Mouse (Mus musculus) lung, adult 2 months (tissue): ENCODE measurements around the gene Tk1. TPM values are rescaled to one million over a fixed set of nuclear protein-coding genes. Genes with fewer than 3 reads are reported as not detected.
"Not testable (repeated sequence)": the region's sequence is repeated elsewhere in the genome, so short reads cannot be mapped to it uniquely, and the experiment has no call there.

Experiments used
- DNase-seq: peaks from one replicate; pipeline ENCODE4 v3.0.0; 2022
- H3K4me1 ChIP-seq: fragments of 200-500 bp; 2 replicates; pipeline ENCODE4 v1.6.1; 2011; ENCODE audit warnings: low read length; ENCODE audit not compliant: control insufficient read depth, insufficient read depth
- H3K4me3 ChIP-seq: fragments of 200-500 bp; replicated peaks from 2 replicates; pipeline ENCODE3; 2011; ENCODE audit warnings: low read depth, mild to moderate bottlenecking, control low read depth, low read length; ENCODE audit errors: extremely low read depth
- CTCF ChIP-seq: fragments of 200-500 bp; IDR thresholded peaks from 2 replicates; pipeline ENCODE4 v1.5.1; 2011; ENCODE audit warnings: mild to moderate bottlenecking, low read length, control low read depth; ENCODE audit not compliant: insufficient read depth
- POLR2A ChIP-seq: fragments of 200-500 bp; IDR thresholded peaks from 2 replicates; pipeline ENCODE4 v1.6.1; 2011; ENCODE audit warnings: low read depth, mild to moderate bottlenecking, control low read depth, low read length, borderline replicate concordance; ENCODE audit errors: extremely low read depth
- WGBS: fragments of 180-500 bp; shearing (Covaris S2); methylation state at CpG from one replicate; pipeline ENCODE4 v1.1.7; 2018; 5-methylcytosine and 5-hydroxymethylcytosine counted together
- polyA plus RNA-seq: library from polyadenylated mRNA; depleted of rRNA; stranded (reverse); fragments of >200 nt; gene quantifications from 2 replicates; pipeline ENCODE4 v1.2.3, GENCODE M21; 2012

Gene Tk1
- polyA plus RNA-seq, 1 experiment = 11.5 TPM

DNA sequence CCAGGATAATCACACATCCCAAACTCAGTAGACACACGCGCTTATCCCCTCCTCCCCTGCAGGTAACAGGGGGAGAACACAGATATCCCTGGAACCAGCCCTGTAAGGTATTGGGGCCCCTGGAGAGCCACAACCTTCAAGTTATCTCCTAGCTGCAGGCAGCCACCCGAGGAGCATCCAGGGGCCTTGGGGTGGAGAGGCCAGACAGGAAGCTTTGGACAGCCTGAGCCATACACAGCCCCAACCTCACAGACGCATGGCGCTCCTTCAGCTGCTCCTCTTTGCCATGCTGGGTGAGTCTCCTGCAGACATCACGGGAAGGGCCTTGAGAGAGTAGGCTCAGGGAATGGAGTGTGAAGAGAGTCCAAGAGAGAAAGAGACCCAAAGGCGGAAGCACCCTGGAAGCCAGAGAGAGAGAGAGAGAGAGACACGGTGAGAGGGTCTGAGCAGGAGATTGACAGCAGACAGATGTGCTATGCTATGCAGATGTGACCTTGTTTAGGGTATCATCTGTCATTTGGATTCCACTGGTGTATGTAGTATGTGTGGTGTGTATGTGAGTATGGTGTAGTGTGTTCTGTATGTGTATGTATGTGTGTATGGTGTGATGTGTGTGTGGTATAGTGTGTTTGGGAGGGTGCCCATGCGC is 28.3 kb downstream of the Tk1 start, which contains the start of gene 6030468B19Rik:
Gene 6030468B19Rik (plus strand): TSS at position 150 of the 649 bp plus-strand sequence.
- no peak for DNase-seq
- no peak for TF ChIP-seq CTCF
- TF ChIP-seq POLR2A = no peak
- Histone ChIP-seq H3K4me3 (no peak within 1 kb of the TSS), H3K4me1 (no peaks in the 10 kb centered on the region)
- 68% methylated on average over 9 of the region's 9 CpGs for WGBS

DNA sequence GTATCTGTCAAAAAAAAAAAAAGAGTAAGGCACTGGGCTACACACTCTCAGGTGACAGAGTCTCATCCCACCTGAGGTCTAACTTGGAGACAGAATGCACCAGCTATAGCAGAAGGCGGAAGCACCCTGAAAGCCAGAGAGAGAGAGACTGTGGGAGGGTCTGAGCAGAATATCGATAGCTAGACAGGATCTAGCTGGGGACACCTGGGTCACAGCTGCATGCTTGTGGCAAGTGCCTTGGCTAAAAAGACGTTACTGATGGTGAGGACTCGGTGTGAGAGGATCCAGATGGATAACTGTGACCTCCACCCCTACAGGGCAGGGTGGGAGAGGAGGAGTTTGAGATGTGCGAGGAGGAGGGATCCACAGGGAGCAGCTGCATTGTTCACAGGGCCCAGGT is 28.9 kb downstream of the Tk1 start:
- H3K4me1 ChIP-seq = no peaks in the 10 kb centered on the region
- 54% methylated on average over 5 of the region's 5 CpGs for WGBS
- H3K4me3 ChIP-seq = no peak overlapping the region
- no peak for TF ChIP-seq POLR2A
- no peak for TF ChIP-seq CTCF
- no peak for DNase-seq

DNA sequence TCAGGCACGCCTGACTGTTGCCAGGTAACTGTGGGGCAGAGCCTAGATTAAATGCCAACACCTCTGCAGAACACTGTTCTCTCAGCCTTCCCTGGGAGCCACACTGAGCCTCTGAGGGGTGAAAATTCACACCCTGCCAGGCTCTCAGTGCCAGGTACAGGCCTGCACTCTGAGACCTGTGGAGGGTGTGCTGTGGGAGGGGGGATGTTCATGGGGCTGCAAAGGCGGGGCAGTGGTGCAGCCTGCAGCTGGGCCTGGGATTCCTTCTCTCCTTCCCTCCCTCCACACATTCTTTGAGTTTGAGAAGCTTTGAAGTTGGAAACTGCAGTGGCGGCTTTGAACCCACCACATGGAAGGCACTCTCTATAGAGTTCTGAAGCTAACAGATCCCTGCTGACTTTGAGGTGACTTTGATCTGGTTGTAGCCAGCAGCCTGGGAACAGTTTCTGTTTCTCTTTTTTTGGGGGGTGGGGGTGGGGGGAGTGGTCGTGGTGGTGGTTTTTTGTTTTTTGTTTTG is 31.8 kb downstream of the Tk1 start:
- Histone ChIP-seq H3K4me3 (no peak overlapping the region), H3K4me1 (peaks cover 3% of the 10 kb centered on the region; the same call in 1 of the 2 replicates)
- no peak for DNase-seq
- whole genome bisulfite sequencing = 82% methylated on average over 4 of the region's 4 CpGs
- TF ChIP-seq CTCF = no peak

DNA sequence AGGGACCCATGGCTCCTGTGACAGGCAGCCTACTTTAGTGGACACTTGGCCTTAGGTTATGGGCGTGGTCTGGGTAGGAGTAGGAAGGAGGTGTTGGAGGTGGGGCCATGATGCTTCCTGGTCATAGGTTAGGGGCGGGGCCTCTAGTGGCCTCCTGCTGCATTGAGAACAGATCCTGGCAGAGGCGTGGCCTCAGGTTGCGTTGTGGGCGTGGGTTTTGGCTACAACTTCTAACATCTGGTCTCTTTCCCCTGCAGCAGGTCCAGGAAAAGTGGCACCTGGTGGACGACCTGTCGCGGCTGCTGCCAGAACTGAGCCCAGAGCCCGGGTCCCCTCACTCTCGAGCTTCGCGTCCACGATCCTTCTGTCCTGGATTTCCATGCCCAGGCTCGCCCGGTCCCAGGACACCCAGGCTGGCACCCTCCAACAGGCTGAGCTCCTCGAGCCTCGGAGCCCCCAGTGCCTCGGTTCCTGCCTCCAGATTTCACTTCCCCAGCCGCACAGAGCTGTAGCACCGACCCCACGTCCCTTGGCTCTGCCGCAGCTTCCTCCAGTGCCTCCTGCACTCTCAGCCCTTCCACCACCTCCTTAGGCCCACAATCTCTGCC is 33.5 kb downstream of the Tk1 start:
- 34% methylated on average over 22 of the region's 22 CpGs for WGBS
- peak; percentile 75 for DNase-seq

DNA sequence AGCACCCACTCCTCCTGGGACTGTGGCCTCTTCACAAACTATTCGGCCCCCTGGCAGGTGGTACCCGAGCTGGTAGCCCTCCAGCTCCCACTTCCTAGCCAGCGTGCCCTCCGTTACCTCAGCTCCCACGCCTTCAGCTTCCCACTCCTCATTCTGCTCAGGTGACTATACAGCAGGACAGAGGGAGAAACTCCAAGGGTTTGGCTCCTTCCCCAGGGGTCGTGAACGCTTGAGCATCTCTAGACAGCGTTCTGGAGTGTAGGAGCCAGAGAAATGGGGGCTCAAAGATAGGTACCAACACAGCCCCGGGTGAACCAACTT is 34.5 kb downstream of the Tk1 start:
- H3K4me3 ChIP-seq = no peak overlapping the region
- peaks cover 3% of the 10 kb centered on the region; the same call in 1 of the 2 replicates for H3K4me1 ChIP-seq
- 89% methylated on average over 9 of the region's 9 CpGs for WGBS
- TF ChIP-seq CTCF = no peak
- TF ChIP-seq POLR2A = no peak
- no peak for DNase-seq

More for the DNA sequence above, 33.5 kb downstream of the Tk1 start:
- TF ChIP-seq POLR2A (no peak), CTCF (no peak)
- Histone ChIP-seq H3K4me3 (peak overlapping the region; percentile 8), H3K4me1 (peaks cover 3% of the 10 kb centered on the region; the same call in 1 of the 2 replicates)

DNA sequence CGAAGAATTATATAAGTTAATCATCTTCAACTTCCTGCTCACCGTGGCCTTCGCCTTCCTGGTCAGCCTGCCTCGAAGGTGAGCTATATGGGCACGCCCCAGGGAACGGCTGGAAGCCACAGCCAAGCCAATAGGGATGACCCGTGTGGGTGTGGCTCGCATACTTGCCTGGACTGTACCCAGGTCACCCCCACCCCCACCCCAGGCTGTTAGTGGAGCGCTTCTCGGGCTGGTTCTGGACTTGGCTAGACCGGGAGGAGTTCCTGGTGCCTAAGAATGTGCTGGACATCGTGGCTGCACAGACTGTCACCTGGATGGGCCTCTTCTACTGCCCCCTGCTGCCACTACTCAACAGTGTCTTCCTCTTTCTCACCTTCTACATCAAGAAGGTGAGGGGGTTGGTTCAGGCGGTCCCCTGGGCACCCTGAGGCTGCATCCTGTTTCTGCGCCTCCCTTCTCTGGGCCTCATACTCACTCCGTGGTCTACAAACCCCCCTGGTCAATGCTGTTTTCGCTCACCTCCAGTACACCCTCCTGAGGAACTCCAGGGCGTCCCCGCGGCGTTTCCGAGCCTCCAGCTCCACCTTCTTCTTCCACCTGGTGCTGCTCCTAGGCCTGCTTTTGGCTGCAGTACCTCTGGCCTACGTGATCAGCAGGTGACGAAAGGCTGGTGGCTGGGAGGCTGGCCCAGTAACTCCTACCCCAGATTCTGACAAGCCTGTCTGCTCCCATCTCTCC is 35.0 kb downstream of the Tk1 start:
- WGBS = 52% methylated on average over 23 of the region's 23 CpGs
- Histone ChIP-seq H3K4me3 (no peak overlapping the region), H3K4me1 (peaks cover 3% of the 10 kb centered on the region; the same call in 1 of the 2 replicates)
- peak; percentile 33 for DNase-seq
- 0 out of 2 replicates have a peak, but pooled peaks have one; percentile 17 for TF ChIP-seq CTCF
- 0 out of 2 replicates have a peak, but pooled peaks have one; percentile 3 for TF ChIP-seq POLR2A

DNA sequence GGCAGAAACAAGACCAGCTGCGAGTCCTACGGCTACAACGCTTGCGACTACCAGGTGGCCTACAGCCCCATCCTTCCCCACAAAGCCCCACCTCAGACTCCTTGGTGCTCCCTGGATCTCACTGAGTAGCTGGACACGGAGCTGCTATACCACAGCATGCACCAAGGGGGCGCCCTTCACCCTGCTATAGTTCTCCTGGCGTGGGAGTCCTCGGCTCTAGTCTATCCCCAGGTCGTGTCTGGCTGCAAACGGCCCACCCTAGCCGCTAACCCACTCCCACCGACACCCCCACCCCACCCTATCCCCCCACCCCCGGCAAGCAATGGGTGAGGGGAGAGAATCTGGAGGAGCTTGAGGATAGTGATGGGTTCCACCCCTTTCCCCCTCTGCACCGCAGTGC is 35.6 kb downstream of the Tk1 start:
- WGBS = 9% methylated on average over 14 of the region's 14 CpGs
- Histone ChIP-seq H3K4me1 (peaks cover 3% of the 10 kb centered on the region; the same call in 1 of the 2 replicates), H3K4me3 (no peak overlapping the region)
- peak; percentile 92 for TF ChIP-seq CTCF
- no peak for TF ChIP-seq POLR2A
- DNase-seq = peak; percentile 77

DNA sequence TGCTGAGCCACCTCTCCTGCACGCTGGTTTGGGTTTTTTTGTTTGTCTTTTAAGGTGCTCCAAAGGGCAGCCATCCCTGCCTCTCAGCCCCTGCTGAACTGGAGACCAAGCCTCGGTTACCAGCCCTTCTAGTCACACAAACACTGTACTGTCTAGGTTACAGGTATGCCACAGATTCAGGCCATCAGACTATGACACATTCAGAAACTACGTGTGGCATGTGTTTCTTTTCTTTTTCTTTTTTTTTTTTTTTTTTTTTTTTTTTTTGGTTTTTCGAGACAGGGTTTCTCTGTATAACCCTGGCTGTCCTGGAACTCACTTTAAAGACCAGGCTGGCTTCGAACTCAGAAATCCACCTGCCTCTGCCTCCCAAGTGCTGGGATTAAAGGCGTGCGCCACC is 37.4 kb downstream of the Tk1 start:
- DNase-seq = not testable (repeated sequence)
- WGBS = 79% methylated on average over 7 of the region's 7 CpGs

DNA sequence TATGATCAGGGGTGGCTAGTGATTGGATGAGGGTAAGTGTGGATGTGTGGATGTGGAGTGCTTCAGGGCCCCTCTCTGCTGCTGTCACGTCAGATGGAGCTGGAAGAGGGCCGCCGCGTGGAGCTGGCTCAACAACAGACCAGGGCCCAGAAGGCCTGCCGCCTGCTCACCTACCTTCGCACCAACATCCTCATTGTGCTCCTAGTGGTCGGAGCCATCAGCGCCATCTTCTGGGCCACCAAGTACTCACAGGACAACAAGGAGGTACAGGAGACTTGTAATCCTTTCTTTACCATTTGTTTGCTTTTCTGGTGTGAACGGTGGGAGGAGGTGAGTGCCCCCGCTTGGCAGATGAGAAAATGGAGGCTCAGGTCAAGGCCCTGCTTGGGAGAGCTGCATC is 39.6 kb downstream of the Tk1 start:
- H3K4me3 ChIP-seq = no peak overlapping the region
- TF ChIP-seq POLR2A (no peak), CTCF (peak; percentile 85)
- DNase-seq = peak; percentile 50
- WGBS = 15% methylated on average over 10 of the region's 10 CpGs
- peaks cover 5% of the 10 kb centered on the region for H3K4me1 ChIP-seq

More for the DNA sequence above, 37.4 kb downstream of the Tk1 start:
- H3K4me3 ChIP-seq, H3K4me1 ChIP-seq: not testable (repeated sequence)
